Mouse (Mus musculus): ENCODE measurements at regions not wholly inside any gene's neighbourhood (a gene's known extent, or its start where the extent isn't known, plus 50 kb on each side); places are given as distances from the start of the nearest gene placed in this dataset.

DNA sequence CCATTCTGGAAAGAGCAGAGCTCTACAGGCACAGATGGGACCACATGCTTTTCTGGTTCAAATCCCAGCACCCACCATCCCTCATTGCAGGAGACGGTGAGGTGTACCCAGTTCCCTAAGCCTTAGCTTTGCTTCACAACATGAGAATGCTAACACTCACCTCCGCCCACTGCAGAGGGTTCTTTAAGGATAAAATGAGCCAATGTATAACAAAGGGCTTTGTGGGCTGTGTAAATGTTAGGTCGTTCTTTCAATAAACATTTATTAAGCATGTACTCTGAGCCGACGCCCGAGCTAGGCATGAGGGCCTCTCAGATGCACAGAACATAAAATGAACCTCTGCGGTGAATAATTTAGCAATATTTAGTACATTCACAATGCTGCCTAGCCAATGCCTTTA is 74.0 kb downstream of the Rplp1 start:
- TF ChIP-seq CTCF (IDR thresholded peaks at IDR 0.05; ENCODE audit: low read depth, low read length): no peak
- no peak for TF ChIP-seq GATA1 (IDR thresholded peaks at IDR 0.05; ENCODE audit: borderline replicate concordance, low read length)
- TF ChIP-seq TAL1 (conservative IDR thresholded peaks at IDR 0.05; ENCODE audit: low read depth, low read length): no peak
- no peak for TF ChIP-seq POLR2AphosphoS5 (IDR thresholded peaks at IDR 0.05; ENCODE audit: insufficient replicate concordance, low read depth, low read length)
- TF ChIP-seq GATA2 (IDR thresholded peaks at IDR 0.05; ENCODE audit: borderline replicate concordance, low read depth, low read length): no peak

Measured in G1E (cell line).